Mouse (Mus musculus) frontal cortex, postnatal 10 days (tissue): ENCODE measurements around the gene Ddb1.
A peak's percentile ranks its signal among the peaks of the same experiment; 100 is the strongest.

Source experiments
- DNase-seq, 2 experiments: peaks; one replicate each; pipeline ENCODE4 v3.0.0; 2022; ENCODE audit warnings: low spot score in 2 of 2, mixed read lengths in 1 of 2

Gene Ddb1

DNA sequence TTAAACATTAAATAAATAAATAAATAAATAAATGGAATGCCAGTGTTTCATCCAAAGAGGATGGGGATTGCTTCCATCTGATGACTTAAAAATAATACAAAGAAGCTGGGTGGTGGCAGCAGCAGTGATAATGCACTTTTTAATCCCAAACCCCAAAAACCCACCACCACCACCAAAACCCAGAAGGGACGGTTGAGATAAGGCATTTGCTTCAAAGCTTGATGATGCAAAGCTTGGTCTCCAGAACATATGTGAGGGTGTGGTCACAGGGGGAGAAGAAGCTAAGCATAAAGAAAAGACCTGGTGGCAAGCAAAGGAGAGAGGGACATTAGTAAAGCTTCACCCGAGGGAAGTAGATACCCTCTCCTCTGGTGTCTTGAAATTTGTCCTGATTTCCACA, 56.8 kb downstream of the Ddb1 start:
- no peak for DNase-seq

DNA sequence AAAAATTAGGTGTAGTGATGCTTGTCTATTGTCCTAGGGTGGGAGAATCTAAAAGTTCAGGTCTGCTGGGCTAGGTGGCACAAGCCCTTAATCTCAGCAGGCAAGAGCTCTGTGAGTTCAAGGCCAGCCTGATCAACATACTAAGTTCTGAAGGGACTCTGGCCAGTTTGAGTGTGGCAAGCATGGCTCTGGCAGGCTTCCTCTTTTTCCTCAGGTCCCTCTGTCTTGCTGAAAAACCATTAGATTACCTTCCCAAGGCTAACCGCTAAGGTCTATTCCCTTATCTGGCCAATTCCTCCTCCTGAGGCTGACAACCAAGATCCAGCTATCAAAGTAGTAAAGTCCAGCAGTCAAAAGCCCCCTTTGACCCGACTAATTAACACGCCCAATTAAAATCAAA, 57.5 kb downstream of the Ddb1 start:
- DNase-seq = no peak

DNA sequence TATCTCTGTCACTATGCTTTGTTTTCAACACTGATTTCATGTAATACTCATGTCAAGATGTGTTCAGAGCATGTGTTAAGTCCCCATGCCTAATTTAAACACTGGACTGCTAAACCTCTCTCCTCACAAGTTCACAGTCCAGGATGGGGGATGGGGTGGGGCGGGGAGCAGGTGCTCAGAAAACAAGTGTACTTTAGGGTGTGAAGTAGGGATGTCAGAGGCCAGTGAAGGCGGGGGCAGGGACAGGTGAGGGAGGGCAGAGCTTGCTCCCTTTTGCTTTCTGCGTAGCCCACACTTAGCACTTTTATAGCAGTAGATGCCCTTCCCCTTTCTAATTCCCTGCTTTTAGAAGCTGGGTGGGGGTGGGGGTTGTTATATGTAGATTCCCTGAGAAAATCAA, 60.0 kb downstream of the Ddb1 start:
- no peak for DNase-seq

DNA sequence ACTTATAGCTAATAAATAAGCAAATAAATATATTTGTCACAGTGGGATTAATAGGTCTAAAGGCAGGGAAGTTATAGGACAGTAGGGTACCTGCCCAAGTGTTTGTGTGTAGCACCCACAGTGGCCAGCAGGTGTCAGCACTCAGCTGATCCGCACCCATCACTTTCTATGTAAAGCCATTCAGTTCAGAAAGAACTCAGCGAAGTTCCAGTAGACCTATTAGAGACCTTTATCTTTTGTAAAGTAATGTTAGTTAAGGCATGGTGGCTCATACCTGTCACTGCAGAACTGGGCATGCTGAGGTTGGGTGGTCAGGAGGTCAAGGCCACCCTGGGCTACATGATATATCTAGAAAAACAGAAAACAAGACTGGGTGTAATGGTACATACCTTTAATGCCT, 60.4 kb downstream of the Ddb1 start:
- peak in 1 of 2 experiments; percentile 57 for DNase-seq

DNA sequence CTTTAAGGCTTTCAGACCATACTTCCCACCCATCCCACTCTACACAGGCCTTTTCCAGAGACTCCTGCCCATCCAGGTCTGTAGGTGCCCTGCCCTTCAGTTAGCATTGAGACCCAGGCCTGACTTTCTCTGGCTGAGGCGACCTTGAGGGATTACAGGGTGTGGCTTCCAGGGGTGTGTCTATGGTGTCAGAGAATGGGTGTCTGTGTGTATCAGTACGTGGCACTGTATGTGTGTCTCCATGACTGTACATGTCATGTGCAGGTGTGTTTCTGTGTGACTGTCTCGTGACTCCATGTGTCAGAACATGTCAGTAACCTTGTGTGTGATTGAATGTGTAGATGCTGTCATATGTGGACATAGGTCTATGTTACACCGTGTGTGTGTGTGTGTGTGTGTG, 66.2 kb downstream of the Ddb1 start:
- DNase-seq = no peak

DNA sequence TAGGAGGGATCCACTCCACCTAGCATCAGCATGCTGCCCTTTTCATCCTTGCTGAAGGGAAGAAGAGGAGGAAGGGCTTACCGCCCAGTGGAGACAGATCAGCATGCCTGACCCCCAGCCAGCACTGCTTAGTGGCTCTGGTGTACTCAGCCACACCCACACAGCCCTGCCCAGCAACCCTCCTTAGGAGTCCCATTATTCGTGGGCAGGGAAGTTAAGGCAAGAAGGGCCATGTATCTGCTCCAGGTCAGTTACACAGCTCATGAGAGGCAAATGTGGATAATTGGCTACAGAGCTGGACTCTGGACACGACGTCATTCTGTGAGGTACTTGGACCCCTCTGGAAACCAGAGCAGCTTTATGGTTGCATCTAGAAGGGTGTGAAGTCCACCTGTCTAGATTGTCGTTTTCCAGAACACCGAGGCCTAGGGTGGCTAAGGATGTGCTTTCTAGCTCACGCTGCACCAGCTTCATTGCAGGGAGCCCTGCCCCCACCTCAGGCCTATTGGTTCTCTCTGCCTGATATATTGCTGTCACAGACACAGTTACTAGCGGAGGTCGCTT, 66.8 kb downstream of the Ddb1 start:
- no peak for DNase-seq

DNA sequence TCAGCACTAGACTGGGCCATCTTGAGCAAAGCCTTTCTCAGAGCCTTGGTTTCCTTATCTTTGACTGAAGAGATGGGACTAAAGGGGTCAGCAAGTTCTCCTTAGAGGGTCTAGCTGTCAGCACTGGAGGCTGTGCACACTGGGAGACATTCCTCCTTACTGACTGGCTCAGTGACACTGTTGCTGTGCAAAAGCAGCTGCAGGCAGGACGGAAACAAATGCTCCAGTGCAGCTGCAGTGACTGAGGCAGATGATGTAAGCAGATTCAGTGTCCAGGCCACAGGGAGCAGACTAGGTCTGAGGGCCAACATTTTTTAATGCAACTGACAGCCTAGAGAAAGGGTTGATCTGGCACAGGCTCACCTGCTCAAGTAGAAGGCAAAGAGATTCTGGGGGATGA, 68.1 kb downstream of the Ddb1 start:
- no peak for DNase-seq

DNA sequence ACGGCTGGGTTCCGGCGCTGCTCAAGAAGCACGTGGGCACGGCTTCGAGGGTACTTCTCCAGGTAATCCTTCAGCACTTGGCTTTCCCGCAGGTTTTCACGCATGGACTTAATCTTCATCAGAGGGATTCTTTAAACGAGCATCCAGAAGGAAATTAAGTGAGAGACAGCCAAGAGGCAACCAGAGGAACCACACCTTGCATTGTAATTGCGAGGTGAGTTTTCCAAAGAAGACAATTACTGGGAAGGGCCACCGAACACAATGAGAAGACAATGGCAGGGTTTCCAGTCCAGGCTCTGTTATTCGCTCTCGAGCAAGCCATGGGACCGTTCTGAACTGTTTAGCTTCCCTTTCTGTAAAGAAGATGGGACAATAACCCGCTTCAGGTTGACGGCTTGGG, 71.5 kb downstream of the Ddb1 start:
- DNase-seq = no peak

DNA sequence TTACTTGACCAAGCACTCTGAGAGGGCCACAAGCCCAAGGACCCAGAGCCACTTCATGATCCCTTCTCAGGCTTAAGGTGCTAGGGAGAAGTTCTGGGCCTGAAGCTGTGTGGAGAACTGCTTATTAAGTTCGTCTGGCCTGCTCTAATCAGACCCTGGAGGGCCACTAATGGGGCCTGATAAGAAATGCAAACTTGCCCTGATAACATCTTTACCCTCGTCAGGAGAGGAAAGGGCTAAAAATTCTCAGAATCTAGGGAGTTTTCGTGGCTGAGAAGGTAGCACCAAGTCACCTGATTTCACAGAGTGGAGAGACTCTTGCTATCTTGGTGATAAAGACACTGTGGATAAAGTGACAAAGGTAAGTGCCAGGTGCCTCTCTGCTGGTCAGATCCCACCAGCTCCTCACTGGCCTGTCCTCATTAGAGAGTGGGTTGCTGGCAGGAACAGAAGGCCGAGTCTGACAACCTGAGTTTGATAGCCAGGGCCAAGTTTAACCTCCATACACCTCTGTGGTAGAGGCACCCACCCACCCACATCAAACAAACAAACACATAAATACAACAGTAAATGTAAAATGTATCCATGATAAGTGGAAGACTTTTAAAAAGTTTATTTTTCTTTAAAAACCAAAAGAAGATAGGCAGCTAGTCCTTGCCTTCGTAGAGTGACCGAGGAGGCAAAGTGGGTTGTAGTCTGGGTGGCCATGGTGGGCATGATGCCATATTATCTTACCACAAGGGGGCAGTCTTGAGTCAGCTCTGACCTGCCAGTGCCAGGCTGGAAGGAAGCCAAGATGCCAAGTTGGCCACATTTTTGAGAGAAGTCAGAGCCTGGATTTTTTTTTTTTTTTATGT, 73.0 kb downstream of the Ddb1 start, which contains the start of gene Pga5:
Gene Pga5 (minus strand): TSS at position 157 of the 857 bp plus-strand sequence.
- DNase-seq = peak; percentile 41 to 78

DNA sequence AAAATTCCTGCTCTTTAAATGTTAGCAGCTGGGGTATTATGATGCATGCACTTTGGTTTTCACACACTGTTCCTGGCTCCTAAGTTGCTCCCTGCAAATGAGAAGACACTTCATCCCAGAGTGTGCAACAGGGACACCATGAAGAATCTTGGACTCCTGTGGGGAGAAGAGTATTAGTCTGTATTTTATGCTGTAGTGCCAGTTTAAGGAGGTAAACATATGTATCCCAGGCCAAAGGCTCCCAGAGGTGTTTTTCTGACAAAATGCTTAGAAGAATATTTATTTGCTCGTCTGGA, 73.6 kb downstream of the Ddb1 start:
- DNase-seq = no peak
